Mouse (Mus musculus) cerebellum, postnatal 25 days (tissue): ENCODE data around the gene Rpf1.

Source experiments
- DNase-seq, 2 experiments: peaks; one replicate each; pipeline ENCODE4 v3.0.0; 2021; ENCODE audit warnings: mixed read lengths in 2 of 2

The Rpf1 gene

DNA sequence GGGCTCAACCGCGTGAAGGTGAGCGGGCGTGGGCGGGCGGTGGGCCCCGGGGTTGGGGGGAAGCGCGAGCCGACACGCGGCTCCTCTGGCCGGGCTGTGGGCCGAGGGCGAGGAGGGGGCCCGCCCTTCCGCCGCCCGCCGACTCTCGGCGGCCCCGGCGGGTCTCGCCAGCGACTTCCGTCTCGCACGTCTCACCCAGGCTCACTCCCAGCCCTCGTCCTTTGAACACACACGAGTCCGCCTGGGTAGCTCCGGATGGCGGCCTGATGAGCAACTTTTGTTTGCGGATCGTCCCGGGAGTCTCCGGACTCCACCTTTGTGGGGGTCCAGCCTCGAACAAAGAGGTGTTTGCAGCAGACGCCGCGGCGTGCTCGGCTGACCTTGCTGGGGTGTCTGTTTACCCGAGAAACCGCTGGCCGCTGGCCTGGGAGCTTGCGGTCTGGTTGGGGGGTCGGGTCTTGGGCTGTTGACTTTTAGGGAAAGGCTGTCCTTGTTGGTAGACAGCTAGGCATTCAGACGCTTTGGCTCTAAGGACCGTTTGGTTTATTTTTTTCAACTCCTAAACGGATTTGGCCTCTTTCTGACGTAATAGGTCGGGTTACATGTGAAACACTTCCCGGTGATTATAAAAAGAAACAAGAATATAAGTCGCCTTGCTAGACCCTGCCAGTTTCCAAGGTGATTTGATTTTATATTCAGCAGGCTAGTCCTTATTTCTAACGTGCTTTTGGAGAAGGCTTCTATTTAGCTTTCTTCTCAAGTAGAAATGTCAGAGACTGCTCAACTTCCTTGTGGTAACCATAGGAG is 21.0 kb downstream of the Rpf1 start:
- DNase-seq, result peak; percentile 32 to 33

DNA sequence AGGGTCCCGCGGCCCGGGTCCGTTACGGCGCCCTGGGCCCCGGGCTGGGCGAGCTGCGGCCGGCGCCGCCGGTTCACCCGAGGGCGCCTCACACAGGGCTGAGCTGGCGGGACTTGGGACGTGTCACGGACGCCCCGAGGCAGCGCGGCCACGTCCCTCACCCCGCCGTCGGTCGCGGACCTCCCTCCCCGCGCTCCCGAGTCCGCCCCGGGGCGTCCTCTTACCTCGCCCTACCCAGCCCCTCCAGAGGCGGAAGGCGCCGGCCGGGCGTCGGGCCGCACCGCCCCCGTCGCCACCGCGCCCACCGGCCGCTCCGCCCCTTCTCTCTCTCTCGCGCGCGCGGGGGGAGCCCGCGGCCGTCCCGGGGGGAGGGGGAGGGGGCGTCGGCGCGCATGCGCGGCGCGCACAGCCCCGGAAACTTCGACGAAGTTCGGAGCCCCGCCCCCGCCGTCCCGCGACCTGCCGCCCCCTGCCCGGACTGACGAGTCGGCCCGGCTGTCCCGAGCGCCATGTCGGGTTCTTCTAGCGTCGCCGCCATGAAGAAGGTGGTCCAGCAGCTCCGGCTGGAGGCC is 21.7 kb downstream of the Rpf1 start, which contains the start of the genes Spata1 and Gng5:
Gene Spata1 (minus strand): TSS at position 323 of the 572 bp plus-strand sequence.
Gene Gng5 (plus strand): TSS at position 377 of the 572 bp plus-strand sequence.
- DNase-seq, result peak; percentile 41 to 68

DNA sequence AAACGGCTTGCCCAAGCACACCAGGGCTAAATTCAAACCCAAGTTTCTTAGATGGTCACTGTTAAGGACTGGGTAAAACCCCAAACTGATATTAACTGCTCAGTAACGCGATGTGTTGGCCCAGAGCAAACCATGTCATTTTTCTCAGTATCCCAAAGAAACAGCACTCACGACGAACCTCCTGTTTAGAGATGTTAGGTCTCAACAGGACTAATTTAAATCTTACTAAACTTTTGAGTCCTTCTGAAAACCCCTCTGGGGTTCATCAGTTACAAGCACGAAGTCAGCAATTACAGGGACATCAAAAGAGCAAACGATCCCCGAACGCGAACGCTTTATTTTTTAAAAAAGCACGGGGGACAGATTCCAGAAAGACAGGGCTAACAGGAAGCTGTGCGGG is 22.2 kb downstream of the Rpf1 start:
- no peak for DNase-seq

DNA sequence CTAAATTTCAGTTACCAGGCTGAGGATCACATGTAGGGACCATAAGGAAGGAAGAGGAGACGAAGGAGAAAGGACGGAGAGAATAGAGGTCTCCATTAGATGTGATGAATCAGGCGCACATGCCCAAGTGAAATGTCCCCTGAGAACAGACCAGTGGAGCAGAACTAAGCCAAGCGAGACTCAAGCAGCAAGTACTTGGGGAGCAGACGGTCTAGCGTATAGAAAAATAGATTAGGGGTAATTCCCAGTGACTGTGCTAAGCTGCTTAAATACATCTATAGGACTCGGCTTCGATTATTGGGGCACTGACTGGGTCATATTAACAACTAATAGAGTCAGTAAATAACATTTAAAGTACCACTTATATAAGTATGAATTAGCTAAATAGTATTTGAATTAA is 26.3 kb downstream of the Rpf1 start:
- no peak for DNase-seq

DNA sequence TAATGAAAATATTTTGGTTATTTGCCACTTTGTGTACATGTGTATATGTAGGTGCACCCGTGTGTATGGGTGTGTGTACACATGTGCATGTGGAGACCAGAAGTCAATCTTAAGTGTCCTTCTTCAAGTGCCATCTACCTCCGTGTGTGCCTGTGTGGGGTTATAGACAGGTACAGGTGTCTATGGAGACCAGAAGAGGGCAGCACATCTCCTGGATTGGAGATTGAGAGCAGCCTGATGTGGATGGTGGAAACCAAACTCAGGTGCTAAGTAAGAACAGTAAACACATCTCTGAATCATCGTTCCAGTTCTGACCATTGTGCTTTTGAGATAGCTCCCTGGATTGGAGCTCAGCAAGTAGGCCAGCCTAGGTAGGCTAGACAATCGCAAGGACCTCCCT is 34.8 kb downstream of the Rpf1 start:
- DNase-seq, result no peak

DNA sequence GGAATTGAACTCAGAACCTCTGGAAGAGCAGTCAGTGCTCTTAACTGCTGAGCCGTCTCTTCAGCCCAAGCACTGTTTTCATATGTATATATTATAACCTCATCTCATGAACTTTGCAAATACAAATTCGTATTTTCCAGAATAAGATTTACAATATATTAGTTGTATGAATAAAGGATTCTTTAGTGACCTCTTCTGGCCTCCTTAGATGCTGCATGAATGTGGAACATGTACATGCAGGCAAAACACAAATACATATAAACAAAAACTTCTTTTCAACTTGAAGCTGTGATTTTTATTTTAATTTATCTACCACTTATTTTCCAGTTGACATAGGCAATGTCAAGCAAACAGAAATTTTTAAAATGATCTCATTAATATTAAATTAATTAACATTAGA is 39.2 kb downstream of the Rpf1 start:
- DNase-seq, result no peak

DNA sequence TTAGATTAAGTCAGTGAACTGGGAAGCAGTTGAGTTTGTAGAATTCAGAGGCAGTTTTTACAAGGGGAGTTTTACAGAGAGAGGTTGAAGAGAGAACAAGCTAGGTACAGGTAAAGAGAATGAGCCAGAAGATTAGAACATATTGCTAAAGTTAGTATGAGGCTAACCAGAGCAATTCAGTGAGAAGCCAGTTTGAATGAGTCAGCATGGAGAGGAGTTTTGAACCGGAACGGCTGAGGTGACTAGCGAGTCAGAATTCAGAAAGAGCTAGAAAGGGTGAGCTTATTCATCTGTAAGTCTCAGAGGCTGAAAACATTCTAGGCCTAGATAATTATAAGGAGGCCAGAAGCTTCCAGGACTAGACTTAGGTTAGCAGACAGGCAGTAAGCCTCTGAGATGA is 46.8 kb downstream of the Rpf1 start:
- DNase-seq, result no peak

DNA sequence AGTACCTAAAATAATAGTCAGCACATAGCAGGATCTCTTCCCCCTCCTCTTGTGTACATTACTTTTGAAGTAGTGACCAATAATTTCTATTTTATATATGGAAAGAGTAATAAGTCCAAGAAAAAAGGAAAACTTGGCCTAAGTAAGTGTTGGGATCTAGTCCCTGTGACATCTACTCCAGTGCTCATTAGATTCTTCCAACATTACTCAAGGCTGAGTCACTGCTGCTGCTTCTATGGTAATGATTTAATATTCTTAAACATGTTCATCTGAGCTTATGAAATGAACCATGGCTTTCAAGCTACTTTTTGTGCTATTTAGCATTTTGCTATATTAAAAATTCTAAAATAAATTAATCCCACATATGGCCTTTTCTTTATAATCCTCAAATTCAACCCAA is 47.5 kb downstream of the Rpf1 start:
- no peak for DNase-seq

DNA sequence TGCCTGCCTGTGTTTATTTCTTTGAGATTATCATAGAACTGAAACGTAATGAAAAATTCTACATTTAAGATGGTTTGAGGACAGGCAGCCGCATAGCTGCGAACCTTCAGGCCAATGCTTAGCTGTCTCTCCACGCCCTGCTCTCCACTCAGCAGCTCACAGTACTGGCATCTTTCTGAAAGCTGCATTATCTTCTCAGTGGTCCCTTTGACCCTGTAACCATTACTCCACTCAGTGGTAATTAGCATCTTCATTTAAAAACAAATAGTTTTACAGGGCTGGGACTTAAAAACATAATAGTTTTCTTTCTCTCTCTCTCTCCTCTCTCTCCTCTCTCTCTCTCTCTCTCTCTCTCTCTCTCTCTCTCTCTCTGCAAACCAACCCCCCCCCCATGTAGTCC is 48.6 kb downstream of the Rpf1 start:
- DNase-seq, result no peak

DNA sequence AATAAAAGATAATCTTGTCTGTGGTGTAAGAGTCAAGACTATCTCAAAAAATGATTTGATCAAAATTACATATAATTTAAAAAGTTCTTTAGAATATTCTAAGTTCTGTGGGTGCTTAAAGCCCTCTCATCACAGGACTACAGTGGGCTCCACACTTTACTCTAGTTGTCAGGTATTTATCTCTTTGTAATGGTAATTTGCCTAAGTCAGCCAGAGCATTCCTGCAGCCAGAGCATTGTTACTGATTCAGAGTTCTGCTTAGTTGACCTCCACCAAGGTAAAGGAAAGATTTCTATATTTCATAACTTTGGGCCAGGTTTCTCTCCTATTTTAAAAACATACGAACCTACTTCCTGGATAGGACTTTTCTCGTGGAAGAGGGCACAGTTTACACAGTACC is 52.0 kb downstream of the Rpf1 start:
- DNase-seq, result no peak

DNA sequence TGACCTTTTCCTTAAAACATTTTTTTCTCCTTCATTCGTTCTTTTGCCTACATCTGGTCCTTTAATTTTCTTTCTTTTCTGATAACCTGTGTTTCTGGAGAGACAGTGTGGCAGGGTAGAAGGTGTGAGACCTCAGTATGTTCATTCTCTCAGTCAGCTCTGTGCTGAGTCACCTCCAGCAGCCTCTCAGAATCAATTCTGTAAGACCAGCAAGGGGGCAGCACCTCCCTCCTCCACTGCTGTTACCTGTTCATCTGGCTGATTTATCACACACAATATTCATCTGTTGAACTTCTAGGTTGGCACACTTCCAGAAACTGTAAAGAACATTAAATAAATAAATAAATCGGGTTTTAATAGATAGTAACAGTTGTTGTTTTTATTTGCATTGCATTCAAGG is 58.3 kb downstream of the Rpf1 start:
- DNase-seq, result no peak
